Mouse (Mus musculus): ENCODE measurements at regions not wholly inside any gene's neighbourhood (a gene's known extent, or its start where the extent isn't known, plus 50 kb on each side); places are given as distances from the start of the nearest gene placed in this dataset.
A peak's percentile ranks its signal among the peaks of the same experiment; 100 is the strongest.

- DNase-seq (ENCODE audit: low spot score in 2 of 2) = no peak
Measured at GRCm38 (mm10) chr3:57228400-57228799, 73.4 kb downstream of the Tm4sf1 start.

DNA sequence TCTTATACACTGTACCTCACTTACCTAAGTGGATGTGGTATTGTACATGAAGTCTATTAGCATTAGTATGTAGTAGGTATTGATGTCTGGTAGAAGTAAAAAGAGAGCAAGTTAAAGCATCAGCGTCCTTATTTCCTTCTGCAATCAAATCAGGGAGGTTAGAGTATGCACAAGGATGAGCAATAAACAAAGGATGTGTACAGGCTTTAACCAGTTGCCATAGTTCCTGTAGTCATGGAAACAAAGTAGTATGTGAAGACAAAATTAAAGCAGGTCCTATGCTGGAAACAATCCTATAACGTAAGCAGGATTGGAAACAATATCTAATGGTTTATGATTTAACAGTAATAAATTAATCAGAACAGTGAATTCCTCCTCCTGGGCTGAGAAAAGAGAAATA lies 78.0 kb downstream of the Tm4sf1 start:
- no peak for DNase-seq (ENCODE audit: low spot score in 2 of 2)

DNA sequence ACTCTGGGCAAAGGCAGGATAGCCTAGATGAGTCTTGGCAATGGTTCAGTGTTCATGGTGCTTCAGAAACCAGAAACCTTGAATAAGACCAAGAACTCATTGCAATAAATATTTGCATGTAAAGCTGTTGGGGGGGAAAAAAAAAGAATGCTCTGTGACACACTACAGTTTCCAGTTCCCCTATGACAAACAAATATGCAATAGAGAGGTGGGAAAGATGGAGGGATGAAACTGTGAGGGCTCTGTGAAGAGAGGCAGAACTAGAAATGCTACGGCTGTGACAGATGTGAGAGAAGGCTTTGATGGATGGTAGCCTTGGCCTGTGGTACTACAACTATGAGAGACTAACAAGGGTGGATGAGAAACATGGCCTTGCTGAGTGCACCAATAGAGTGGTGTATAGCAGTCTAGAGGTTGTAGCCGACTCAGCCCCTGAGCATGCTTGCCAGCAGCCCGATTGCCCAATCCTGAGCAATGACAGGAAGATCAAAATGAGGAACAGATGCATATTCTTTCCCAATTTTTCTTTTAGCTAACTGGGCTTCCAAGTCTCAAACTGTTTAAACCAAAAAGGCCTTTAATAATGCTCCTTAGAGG lies 79.4 kb downstream of the Tm4sf1 start:
- no peak for DNase-seq (ENCODE audit: low spot score in 2 of 2)

DNA sequence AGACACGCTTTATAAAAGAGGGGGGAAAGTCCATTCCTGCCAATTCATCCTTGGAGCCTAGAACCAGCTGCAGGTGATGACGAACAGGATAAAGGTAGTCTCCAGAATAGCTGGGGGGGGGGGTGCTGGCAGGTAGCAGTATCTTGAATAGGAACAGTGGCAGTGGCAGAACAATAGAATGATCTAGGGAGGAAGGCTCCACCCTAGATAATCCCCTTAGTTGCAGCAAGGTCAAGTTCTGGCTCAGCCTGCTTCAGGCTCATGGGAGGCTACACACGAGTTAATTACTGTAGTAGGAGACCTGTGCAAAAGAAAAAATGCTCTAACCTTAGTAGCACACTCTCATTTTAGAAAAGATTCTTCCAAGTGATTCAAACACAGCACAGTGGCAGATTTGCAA lies 83.4 kb downstream of the Tm4sf1 start:
- DNase-seq (ENCODE audit: low spot score in 2 of 2) = no peak

DNA sequence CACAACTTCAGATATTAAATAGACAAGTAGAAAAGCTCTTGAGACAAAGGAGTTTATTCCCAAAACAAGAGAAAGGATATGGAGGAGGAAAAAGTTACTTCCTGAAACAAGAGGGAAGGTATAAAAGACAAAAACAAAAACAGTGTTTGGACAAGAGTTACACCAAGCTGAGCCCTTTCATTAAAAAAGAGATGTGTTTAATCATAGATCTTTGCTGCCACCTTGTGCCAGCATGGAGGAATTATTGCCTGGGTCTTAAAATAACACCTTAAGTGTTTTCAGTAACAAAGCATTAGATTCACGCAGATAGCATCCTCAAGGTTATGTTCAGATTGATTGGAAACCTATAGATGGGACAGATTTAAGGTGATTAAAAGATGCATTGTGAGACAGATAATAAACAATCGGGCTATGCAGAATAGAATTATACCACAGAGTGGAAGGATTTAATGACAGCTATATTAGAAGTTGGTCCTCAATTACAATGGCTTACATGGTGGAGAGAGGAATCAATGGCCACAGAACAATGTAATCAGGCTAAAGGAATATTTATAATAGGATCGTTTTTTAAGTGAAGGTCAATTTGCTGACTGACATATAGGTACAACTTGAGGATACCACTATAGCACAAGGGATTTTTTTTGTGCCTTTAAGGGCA lies 97.6 kb downstream of the Tm4sf1 start:
- peak in 1 of 2 experiments; percentile 17 for DNase-seq (ENCODE audit: low spot score in 2 of 2)

- DNase-seq (ENCODE audit: low spot score in 2 of 2) = no peak
Measured at GRCm38 (mm10) chr3:57203418-57203817, 98.4 kb downstream of the Tm4sf1 start.

GRCm38 (mm10) chr3:57181587-57181986 lies 120.2 kb downstream of the Tm4sf1 start:
- no peak for DNase-seq (ENCODE audit: low spot score in 2 of 2)

DNA sequence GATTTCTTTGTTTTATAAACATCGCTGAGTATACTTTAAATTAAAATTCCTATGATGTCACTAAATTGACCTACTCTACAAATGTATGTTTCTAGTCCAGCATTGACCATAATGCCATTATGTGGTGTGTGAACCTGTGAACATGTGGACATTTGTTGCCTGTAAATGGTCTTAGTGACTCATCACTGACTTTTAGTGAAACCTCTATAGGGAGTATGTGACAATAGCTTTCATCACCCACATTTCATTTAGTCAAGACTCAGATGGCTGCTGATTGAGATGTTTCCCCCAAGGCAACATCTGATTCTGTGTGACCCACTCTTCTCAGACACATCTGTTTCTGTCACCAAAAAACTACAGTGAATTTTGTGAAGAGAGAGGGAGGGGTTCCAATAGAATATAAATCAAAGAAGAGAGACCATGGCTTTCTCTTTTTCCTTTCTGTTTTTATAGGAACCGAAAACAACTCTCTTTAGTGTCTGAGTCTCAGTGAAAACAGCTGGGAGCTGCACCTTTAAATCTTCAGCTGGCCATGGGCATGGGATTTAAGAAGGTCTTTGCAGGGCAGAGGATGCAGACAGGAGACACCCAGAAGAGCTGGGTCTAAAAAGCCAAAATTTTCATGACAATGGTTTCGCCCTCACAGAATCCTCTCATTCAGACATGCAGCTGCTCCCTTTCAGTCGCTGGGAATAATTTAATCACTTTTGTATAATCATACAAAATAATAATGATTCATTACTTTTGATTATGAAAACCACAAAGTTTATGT lies 148.4 kb downstream of the Tm4sf1 start:
- DNase-seq (ENCODE audit: low spot score in 2 of 2) = no peak

- DNase-seq (ENCODE audit: low spot score in 2 of 2) = no peak
Measured at GRCm38 (mm10) chr3:57149156-57149555, 152.6 kb downstream of the Tm4sf1 start.

- DNase-seq (ENCODE audit: low spot score in 2 of 2) = no peak
Measured at GRCm38 (mm10) chr3:57136847-57137246, 164.9 kb downstream of the Tm4sf1 start.

DNA sequence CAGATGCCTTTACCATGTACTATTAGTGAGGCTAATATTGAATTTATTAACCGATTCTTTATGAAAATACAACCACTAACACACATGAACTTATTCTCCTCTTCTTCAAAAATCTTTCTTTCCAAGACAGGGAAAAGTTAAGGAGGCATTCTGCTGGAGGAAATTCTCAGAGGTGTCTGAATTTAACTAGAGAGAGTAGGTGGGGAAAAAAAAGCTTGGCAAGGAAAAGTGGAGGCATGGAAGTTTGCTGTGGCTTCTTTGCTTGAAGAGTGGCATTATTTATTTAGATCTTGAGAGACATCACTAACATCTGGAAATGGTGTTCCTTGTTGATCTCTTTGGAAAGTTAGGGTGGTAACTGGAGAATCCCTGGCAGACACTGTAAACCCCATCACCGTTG lies 173.2 kb downstream of the Tm4sf1 start:
- no peak for DNase-seq (ENCODE audit: low spot score in 2 of 2)

GRCm38 (mm10) chr3:57125792-57126485 lies 175.8 kb downstream of the Tm4sf1 start:
- DNase-seq (ENCODE audit: low spot score in 2 of 2) = no peak

- no peak for DNase-seq (ENCODE audit: low spot score in 2 of 2)
Measured at GRCm38 (mm10) chr3:57118016-57118415, 183.8 kb downstream of the Tm4sf1 start.

- DNase-seq (ENCODE audit: low spot score in 2 of 2) = no peak
Measured at GRCm38 (mm10) chr3:57102254-57102653, 199.5 kb downstream of the Tm4sf1 start.

- DNase-seq (ENCODE audit: low spot score in 2 of 2) = no peak
Measured at GRCm38 (mm10) chr3:57100515-57100914, 201.3 kb downstream of the Tm4sf1 start.

DNA sequence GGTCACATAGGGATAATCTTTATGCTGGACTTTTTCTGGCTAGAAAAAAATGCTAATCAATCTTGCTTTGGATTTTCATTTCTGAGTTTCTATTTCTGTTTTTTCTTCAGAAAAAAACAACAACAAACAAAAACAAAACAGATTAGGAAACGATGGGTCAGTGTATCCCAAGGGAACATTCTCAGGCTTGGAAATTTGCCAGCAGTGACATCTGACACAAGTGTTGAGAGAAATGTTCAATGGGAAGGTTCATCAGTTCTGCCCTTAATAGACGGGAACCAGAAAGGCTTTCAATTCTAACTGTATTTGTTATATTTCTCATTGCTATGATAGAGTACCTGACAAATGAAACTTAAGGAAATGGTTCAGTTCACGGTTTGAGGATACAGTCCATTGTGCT lies 206.9 kb downstream of the Tm4sf1 start:
- no peak for DNase-seq (ENCODE audit: low spot score in 2 of 2)

GRCm38 (mm10) chr3:57093201-57093940 lies 208.4 kb downstream of the Tm4sf1 start:
- no peak for DNase-seq (ENCODE audit: low spot score in 2 of 2)

DNA sequence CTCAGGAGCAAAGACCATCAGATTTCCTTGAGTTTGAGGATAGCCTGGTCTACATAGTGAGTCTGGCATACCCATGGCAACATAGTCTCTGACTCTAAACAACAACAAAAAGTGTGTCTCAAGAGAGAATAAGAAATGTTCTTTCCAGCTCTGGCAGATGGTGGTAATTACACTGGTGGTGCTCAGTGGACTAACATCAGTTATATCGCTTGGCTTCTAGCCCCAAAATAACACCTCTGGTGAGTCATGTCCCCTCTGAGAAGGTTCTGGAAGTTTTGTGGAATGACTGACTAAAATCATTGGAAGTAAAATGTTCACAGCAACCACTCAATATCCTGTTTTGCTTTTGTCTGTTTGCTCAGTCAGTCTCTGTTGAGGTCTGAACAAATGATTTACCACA lies 227.3 kb downstream of the Tm4sf1 start:
- DNase-seq (ENCODE audit: low spot score in 2 of 2) = no peak

GRCm38 (mm10) chr3:57073962-57074506 lies 227.8 kb downstream of the Tm4sf1 start:
- no peak for DNase-seq (ENCODE audit: low spot score in 2 of 2)

DNA sequence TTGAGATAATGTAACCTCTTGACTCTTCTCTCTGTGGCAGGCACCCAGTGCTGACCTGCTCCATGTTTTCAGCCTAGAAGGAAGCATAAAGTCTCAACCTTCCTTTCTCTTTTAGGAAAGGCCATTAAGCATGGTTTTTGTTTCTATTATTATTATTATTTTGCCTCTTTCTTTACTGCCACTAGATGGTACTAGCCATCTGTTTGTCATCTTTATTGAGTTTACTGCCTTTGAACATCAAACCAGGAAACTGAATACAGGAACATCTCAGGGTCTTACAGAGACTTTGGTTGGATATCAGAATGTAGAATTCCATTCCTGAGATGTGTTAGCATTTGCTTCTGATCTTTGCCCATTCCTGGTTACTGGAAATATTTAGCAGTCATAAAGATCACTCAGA lies 268.8 kb downstream of the Tm4sf1 start:
- no peak for DNase-seq (ENCODE audit: low spot score in 2 of 2)

DNA sequence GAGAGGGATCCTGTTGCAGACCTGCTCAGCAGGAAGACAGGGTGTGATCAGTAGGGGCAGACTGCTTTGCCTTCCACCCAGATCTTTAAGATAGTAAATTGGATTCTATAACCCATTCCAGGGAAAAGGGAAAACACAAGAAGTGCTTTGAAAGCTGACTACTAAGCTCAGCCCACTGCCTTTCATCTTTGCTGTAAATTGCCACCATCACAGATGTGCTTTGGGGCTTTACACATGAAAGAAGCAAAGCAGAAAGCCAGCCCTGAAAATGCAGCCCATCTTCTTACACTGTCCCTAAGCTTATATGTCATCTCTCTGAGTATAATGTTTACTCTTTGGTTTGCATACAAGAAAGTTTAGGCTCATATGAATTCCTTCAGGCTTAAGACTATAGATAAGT lies 283.6 kb downstream of the Tm4sf1 start:
- no peak for DNase-seq (ENCODE audit: low spot score in 2 of 2)

- DNase-seq (ENCODE audit: low spot score in 2 of 2) = no peak
Measured at GRCm38 (mm10) chr3:56981305-56981660, 320.5 kb downstream of the Tm4sf1 start.
